Mouse (Mus musculus) ES-E14 (cell line): ENCODE measurements around the gene Syt13.

Experiments used
- CHD2 ChIP-seq: IDR thresholded peaks from 2 replicates; pipeline ENCODE4 v1.6.1; 2014; ENCODE audit warnings: mild to moderate bottlenecking, low read depth, low read length, inconsistent platforms
- ZNF384 ChIP-seq: IDR thresholded peaks from 2 replicates; pipeline ENCODE4 v1.6.1; 2012; ENCODE audit warnings: low read depth, low read length, inconsistent platforms

DNA sequence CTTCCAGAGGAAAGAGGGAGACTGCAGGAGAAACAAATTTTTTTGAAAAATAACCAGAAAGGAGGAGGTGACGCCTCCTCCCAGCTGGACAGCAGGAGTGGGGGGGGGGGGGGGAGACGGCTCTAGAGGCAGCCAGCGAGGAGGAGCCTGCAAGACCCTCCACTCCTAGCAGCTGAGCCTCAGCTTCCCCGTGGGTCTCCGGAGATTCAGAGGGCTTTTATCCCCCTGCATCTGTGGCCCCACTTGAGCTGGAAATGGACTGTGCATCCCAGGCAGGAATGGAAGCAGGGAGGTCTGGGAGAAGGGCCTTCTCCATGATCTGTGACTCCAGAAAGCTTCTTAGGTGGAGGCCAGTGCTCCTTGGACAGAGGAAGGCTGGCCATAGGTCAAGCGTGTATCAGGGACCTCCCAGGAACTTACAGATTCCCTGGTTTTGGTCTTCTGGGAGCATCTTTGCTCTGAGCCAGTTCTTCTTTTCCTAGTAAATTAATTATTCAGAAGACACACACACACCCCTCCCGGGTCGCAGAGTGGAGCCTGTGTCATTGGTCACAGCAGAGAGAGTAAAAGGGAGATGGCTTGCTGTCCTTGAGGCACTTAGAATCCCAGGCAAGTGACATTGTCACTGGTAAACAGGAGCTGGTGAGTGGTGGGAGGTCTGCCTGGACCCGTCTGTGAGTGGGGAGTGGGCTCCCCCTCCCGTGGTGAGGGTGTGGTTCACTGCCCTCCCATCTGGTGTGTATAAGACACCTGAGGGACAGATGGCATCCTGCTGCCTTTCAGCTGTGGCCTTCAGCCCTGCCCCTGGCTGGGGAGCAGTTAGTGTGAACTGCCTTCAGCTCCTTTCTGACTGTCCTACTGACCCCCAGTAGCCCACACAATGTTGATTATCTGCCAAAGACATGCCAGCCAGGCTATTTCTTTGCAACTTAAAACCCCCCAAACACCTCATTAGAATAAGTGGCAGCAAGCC, 1.0 kb downstream of the Syt13 start:
- TF ChIP-seq CHD2 (no peak), ZNF384 (no peak)
